Mouse (Mus musculus) intestine, embryonic 14.5 days (tissue): ENCODE measurements around the gene Tepsin. TPM values are rescaled to one million over a fixed set of nuclear protein-coding genes. Genes with fewer than 3 reads are reported as not detected.

ENCODE experiments used
- ATAC-seq: fragments of 200-750 bp; cut with Nextera tagmentation; replicated peaks from 2 replicates; pipeline ENCODE4 v1.8.0; 2017; ENCODE audit warnings: low read depth, moderate number of reproducible peaks, moderate TSS enrichment, moderate library complexity; ENCODE audit not compliant: low FRiP score, low TSS enrichment
- DNase-seq: peaks from one replicate; pipeline ENCODE4 v3.0.0-alpha.2; 2018; ENCODE audit warnings: low spot score
- H3K27ac ChIP-seq: fragments of 300-500 bp; sonication (generic); 2 replicates; pipeline ENCODE4 v1.5.1; 2014; ENCODE audit warnings: low read depth, mild to moderate bottlenecking, control low read depth
- H3K27me3 ChIP-seq: fragments of 300-500 bp; sonication (generic); replicated peaks from 2 replicates; pipeline ENCODE4 v1.6.1; 2014; ENCODE audit warnings: low read length, control low read depth; ENCODE audit not compliant: control insufficient read depth, insufficient read depth
- H3K36me3 ChIP-seq: fragments of 300-500 bp; sonication (generic); 2 replicates; pipeline ENCODE4 v1.6.1; 2014; ENCODE audit warnings: low read length, control low read depth; ENCODE audit not compliant: control insufficient read depth, insufficient read depth
- H3K4me1 ChIP-seq: fragments of 300-500 bp; sonication (generic); replicated peaks from 2 replicates; pipeline ENCODE4 v1.6.1; 2014; ENCODE audit warnings: low read length, control low read depth, mixed read lengths; ENCODE audit not compliant: control insufficient read depth, insufficient read depth
- H3K4me2 ChIP-seq: fragments of 300-500 bp; sonication (generic); 2 replicates; pipeline ENCODE4 v1.6.1; 2014; ENCODE audit warnings: low read length
- H3K4me3 ChIP-seq: fragments of 300-500 bp; sonication (generic); 2 replicates; pipeline ENCODE4 v1.5.1; 2014; ENCODE audit warnings: low read depth, low read length, control low read depth, mixed read lengths
- H3K9ac ChIP-seq: fragments of 300-500 bp; sonication (generic); 2 replicates; pipeline ENCODE4 v1.6.1; 2014; ENCODE audit warnings: mild to moderate bottlenecking, low read length
- H3K9me3 ChIP-seq: fragments of 300-500 bp; sonication (generic); 2 replicates; pipeline ENCODE4 v1.6.1; 2016; ENCODE audit warnings: low read length, control low read depth; ENCODE audit not compliant: control insufficient read depth
- WGBS: fragments of 180-500 bp; shearing (Covaris S2); extraction: QIAGEN DNeasy Blood & Tissue Kit; methylation state at CpG from one replicate; pipeline ENCODE4 v1.1.7; 2014; 5-methylcytosine and 5-hydroxymethylcytosine counted together
- polyA plus RNA-seq: library from polyadenylated mRNA; unstranded; fragments of >200 nt; fragmentation: Nextera tagmentation; extraction: Ambion mirVana; gene quantifications from 2 replicates; pipeline ENCODE4 v1.2.1, GENCODE M21; 2014

Tepsin gene
- polyA plus RNA-seq, 1 experiment from 2014 or later: 13.3 TPM

GRCm38 (mm10) chr11:120103431-120103997, 5.0 kb upstream of the Tepsin start:
- Histone ChIP-seq H3K9ac (no peak overlapping the region), H3K4me2 (no peak overlapping the region), H3K36me3 (peaks cover 49% of the 10 kb centered on the region), H3K9me3 (no peaks in the 10 kb centered on the region), H3K27me3 (no peaks in the 10 kb centered on the region), H3K4me1 (peaks cover 6% of the 10 kb centered on the region; the same call in 1 of the 2 replicates), H3K4me3 (no peak overlapping the region), H3K27ac (no peak overlapping the region)
- ATAC-seq (no peak), DNase-seq (no peak)
- 79% methylated on average over 3 of the region's 3 CpGs for WGBS

- Histone ChIP-seq H3K9ac (no peak overlapping the region), H3K9me3 (no peaks in the 10 kb centered on the region), H3K4me2 (no peak overlapping the region), H3K4me1 (peaks cover 15% of the 10 kb centered on the region), H3K27ac (no peak overlapping the region), H3K36me3 (peaks cover 35% of the 10 kb centered on the region), H3K4me3 (no peak overlapping the region), H3K27me3 (no peaks in the 10 kb centered on the region)
- WGBS: 2% methylated on average over 3 of the region's 3 CpGs
- DNase-seq: peak; percentile 87
- ATAC-seq: no peak
Measured at GRCm38 (mm10) chr11:120101036-120101435, 2.5 kb upstream of the Tepsin start.

GRCm38 (mm10) chr11:120092817-120093591, 5.5 kb downstream of the Tepsin start:
- 76% methylated on average over 23 of the region's 23 CpGs for WGBS
- peaks cover 56% of the 10 kb centered on the region for H3K36me3 ChIP-seq
- H3K9ac ChIP-seq: no peak overlapping the region
- H3K27me3 ChIP-seq: no peaks in the 10 kb centered on the region
- ATAC-seq (no peak; the same call in 1 of the 2 replicates), DNase-seq (no peak)
- H3K4me2 ChIP-seq: no peak overlapping the region
- H3K27ac ChIP-seq: no peak overlapping the region
- peaks cover 7% of the 10 kb centered on the region for H3K4me1 ChIP-seq
- H3K4me3 ChIP-seq: no peak overlapping the region
- no peaks in the 10 kb centered on the region for H3K9me3 ChIP-seq

GRCm38 (mm10) chr11:120090661-120091060, 7.9 kb downstream of the Tepsin start:
- H3K4me1 ChIP-seq: peaks cover 5% of the 10 kb centered on the region
- no peak overlapping the region for H3K4me2 ChIP-seq
- no peaks in the 10 kb centered on the region for H3K9me3 ChIP-seq
- H3K36me3 ChIP-seq: peaks cover 48% of the 10 kb centered on the region
- no peak overlapping the region for H3K4me3 ChIP-seq
- DNase-seq (no peak), ATAC-seq (no peak)
- H3K27me3 ChIP-seq: no peaks in the 10 kb centered on the region
- no peak overlapping the region for H3K27ac ChIP-seq
- WGBS: 89% methylated on average over 4 of the region's 4 CpGs
- no peak overlapping the region for H3K9ac ChIP-seq

- under 1% methylated on average over 42 of the region's 42 CpGs for WGBS
- DNase-seq (peak; percentile 97), ATAC-seq (peak; percentile 97)
- peaks cover 23% of the 10 kb centered on the region for H3K36me3 ChIP-seq
- H3K27ac ChIP-seq: peak within 1 kb of the TSS; percentile 65
- H3K9me3 ChIP-seq: no peaks in the 10 kb centered on the region
- H3K27me3 ChIP-seq: no peaks in the 10 kb centered on the region
- H3K4me1 ChIP-seq: peaks cover 8% of the 10 kb centered on the region
- peak within 1 kb of the TSS; percentile 50 for H3K4me3 ChIP-seq
- peak within 1 kb of the TSS; percentile 83 for H3K4me2 ChIP-seq
- peak within 1 kb of the TSS; percentile 55 for H3K9ac ChIP-seq
Measured at GRCm38 (mm10) chr11:120086702-120087152, 11.8 kb downstream of the Tepsin start, which contains the start of gene Cep131. Gene Cep131, minus strand, starts transcription at chr11:120086827.

- ATAC-seq (peak; percentile 44), DNase-seq (peak; percentile 75)
- peak overlapping the region; percentile 65 for H3K27ac ChIP-seq
- no peaks in the 10 kb centered on the region for H3K9me3 ChIP-seq
- H3K27me3 ChIP-seq: no peaks in the 10 kb centered on the region
- H3K9ac ChIP-seq: peak overlapping the region; percentile 55
- peaks cover 8% of the 10 kb centered on the region for H3K4me1 ChIP-seq
- under 1% methylated on average over 25 of the region's 25 CpGs for WGBS
- peak overlapping the region; percentile 83 for H3K4me2 ChIP-seq
- H3K4me3 ChIP-seq: peak overlapping the region; percentile 50
- peaks cover 21% of the 10 kb centered on the region for H3K36me3 ChIP-seq
Measured at GRCm38 (mm10) chr11:120085891-120086627, 12.5 kb downstream of the Tepsin start.

GRCm38 (mm10) chr11:120080282-120080681, 18.2 kb downstream of the Tepsin start:
- DNase-seq (no peak), ATAC-seq (no peak)
- Histone ChIP-seq H3K27me3 (no peaks in the 10 kb centered on the region), H3K4me3 (no peak overlapping the region), H3K9ac (no peak overlapping the region), H3K4me2 (no peak overlapping the region), H3K9me3 (no peaks in the 10 kb centered on the region), H3K36me3 (peaks cover 69% of the 10 kb centered on the region), H3K4me1 (no peaks in the 10 kb centered on the region), H3K27ac (no peak overlapping the region)
- 80% methylated on average over 6 of the region's 6 CpGs for WGBS

- Histone ChIP-seq H3K9me3 (no peaks in the 10 kb centered on the region), H3K9ac (no peak overlapping the region), H3K4me3 (no peak overlapping the region), H3K27ac (no peak overlapping the region), H3K4me2 (no peak overlapping the region), H3K27me3 (no peaks in the 10 kb centered on the region), H3K36me3 (peaks cover 90% of the 10 kb centered on the region), H3K4me1 (no peaks in the 10 kb centered on the region)
- 75% methylated on average over 3 of the region's 3 CpGs for WGBS
- ATAC-seq (no peak), DNase-seq (no peak)
Measured at GRCm38 (mm10) chr11:120076191-120076590, 22.3 kb downstream of the Tepsin start.
